Mouse (Mus musculus) left cerebral cortex, postnatal 14 days (tissue): ENCODE data around the gene Trappc11. TPM values are rescaled to one million over a fixed set of nuclear protein-coding genes. Genes with fewer than 3 reads are reported as not detected.
"Not testable (repeated sequence)": the region's sequence is repeated elsewhere in the genome, so short reads cannot be mapped to it uniquely, and the experiment has no call there.

ENCODE experiments used
- DNase-seq, 2 experiments: peaks; one replicate each; pipeline ENCODE4 v3.0.0; 2021 to 2022; ENCODE audit warnings: low spot score in 2 of 2, mixed read lengths in 1 of 2
- intact Hi-C: fragments of 180-260 bp; cut with DNase I; formaldehyde crosslinking; loops from one replicate; pipeline ENCODE4 v1.15.1; 2025
- total RNA-seq, 2 experiments: library from RNA; stranded (reverse); gene quantifications; 2 replicates each; pipeline ENCODE4 v1.2.3; 2021

Trappc11 gene
- total RNA-seq, 2 experiments from 2014 or later = 52.9 to 56.2 TPM

DNA sequence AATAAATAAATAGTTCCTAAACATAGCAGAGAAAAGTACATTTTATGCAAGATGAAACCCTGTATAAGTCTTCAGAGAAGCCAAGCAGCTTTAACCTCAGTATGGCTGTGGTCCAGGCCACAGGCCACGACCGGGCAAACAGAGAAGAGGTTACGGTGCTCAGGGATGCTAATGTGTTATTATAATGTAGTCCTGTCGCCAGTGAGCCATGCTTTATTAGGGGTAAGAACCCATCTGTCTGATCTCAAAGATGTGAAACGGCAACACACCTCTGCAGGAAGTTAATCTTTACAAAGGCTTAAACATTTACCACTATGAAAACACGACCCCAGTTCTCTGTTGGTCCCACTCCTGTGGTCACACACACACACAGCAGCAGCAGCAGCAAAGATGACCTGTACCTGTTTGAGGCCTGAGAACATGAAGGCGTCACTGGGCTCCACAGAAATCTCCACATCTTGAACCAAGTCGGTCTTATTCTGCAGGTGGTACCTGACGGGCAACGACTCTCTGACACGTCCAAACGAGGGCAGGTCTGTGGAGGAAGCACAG lies 38.6 kb downstream of the Trappc11 start:
- no peak for DNase-seq
- intact Hi-C loops = no loop called here

DNA sequence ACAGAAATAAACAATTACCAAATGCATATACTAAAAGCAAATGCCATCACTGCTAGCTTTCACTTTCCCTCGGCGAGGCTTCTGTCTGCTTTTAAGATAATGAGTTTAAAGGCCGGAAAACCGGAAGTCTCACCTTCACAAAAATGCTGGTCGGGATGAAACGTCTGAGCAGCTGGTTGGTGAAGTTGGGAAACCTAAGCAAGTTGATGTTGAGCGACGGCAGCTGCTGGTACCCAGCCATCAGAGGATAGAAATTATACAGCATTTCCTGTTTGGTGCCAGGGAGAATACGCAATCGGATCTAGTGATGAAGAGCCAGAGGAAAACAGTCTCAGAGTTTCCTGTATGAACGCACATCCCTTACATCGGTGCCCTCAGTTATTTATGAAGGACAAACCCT lies 40.2 kb downstream of the Trappc11 start:
- intact Hi-C loops = no loop called here
- DNase-seq = no peak

GRCm38 (mm10) chr8:47487231-47487630 lies 46.0 kb downstream of the Trappc11 start:
- intact Hi-C loops = no loop called here

GRCm38 (mm10) chr8:47482354-47483071 lies 50.8 kb downstream of the Trappc11 start:
- intact Hi-C loops = no loop called here
- no peak for DNase-seq

More at GRCm38 (mm10) chr8:47487231-47487630, 46.0 kb downstream of the Trappc11 start:
- no peak for DNase-seq

DNA sequence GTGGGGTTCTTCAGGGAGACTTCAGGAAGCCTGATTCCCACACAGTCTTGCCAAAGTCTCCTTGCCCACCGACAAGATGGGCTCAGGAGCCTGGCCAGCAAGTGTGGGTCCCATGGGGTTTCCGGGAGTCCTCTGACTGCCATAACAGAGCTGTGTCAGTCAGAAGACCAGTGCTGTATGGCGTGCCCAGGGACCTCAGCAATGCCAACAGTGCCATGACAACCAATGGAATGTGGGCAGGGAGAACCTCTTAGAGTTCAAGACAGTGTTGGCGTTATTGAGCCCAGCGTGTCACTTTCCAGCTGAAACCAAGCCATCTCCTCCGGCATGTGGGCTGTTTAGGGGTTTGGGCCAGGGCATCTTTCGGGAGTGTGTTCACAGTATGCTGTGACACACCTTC lies 53.2 kb downstream of the Trappc11 start:
- intact Hi-C loops = no loop called here
- DNase-seq = no peak

- peak; percentile 64 to 66 for DNase-seq
- intact Hi-C loops = no loop called here
Observed at GRCm38 (mm10) chr8:47461650-47462049, 71.6 kb downstream of the Trappc11 start.

DNA sequence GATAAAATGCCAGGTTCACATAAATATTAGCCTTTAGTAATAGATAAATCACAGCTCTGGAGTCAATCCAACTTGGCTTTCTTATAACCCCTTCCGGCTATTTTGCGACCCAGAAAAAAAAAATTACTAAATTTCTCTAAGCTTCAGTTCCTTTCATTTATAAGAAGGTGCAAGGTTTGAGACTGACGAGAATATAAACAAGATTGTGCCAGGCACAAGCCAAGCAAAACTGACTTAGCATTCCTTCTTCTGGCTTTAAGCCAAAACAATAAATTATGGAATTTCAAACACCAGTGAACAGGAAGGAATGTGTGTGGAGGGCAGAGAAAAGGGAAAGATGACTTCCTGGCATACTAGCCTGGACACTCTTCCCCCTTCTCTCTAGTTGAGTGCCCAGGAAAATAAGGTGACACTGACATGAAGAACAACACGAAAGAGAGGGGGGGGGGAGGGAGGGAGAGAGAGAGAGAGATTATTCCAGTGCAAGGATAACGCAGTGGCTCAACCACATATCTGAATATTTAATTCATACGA lies 74.0 kb downstream of the Trappc11 start:
- intact Hi-C loops = no loop called here
- DNase-seq = no peak

DNA sequence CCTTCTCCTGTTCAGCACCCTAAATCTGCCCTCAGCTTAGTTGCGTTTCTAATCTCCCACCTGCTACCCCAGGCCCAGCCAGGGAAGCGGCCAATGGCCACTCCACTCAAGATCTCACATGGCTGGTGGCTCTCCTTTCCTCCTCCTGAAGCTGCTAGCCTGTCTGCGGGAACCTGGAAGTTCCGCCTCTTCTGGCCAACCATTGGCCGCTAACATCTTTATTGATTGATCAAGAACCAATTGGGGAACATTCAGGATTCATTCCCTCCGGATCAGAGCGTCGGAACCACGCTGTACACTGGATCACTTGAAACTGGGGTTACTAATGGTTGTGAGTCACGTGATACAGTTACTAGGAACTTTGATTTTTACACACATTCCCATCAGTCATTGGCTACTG lies 74.7 kb downstream of the Trappc11 start:
- no peak for DNase-seq
- intact Hi-C loops = no loop called here

- DNase-seq, intact Hi-C loops: not testable (repeated sequence)
Observed at GRCm38 (mm10) chr8:47449211-47449610, 84.1 kb downstream of the Trappc11 start.

- intact Hi-C loops = no loop called here
- DNase-seq = no peak
Observed at GRCm38 (mm10) chr8:47446312-47447046, 86.8 kb downstream of the Trappc11 start, which contains the start of gene Stox2. Gene Stox2, minus strand, starts transcription at chr8:47446362.

Other genes with a start within 250 kb of the Trappc11 start
- gene Stox2, start 87.1 kb downstream of the Trappc11 start, total RNA-seq = 10 to 100 TPM; 78.1 to 80.5 TPM
- 10 to 100 TPM; 28.9 to 32.8 TPM for gene Rwdd4a, start 194 bp upstream of the Trappc11 start, total RNA-seq
- 10 to 100 TPM; 41.6 to 44.7 TPM for gene Ing2, start 142.1 kb upstream of the Trappc11 start, total RNA-seq
- gene Cdkn2aip, start 180.5 kb upstream of the Trappc11 start, total RNA-seq = 10 to 100 TPM; 13.5 to 15.8 TPM